Mouse (Mus musculus): Measurements from ENCODE around the gene Clrn1. TPM values are rescaled to one million over a fixed set of nuclear protein-coding genes. Genes with fewer than 3 reads are reported as not detected.

The Clrn1 gene
- 0.68 and 1.4 TPM in 2 replicates for polyA plus RNA-seq (2016; fragmentation: Nextera tagmentation; extraction: Ambion mirVana)

- Histone ChIP-seq H3K9ac (no peak within 1 kb of the TSS), H3K9me3 (no peaks in the 10 kb centered on the region), H3K4me2 (replicated peaks) (no peak within 1 kb of the TSS), H3K27ac (no peak within 1 kb of the TSS), H3K27me3 (replicated peaks) (0 out of 2 replicates have a peak, but pooled peaks cover 4% of the 10 kb centered on the region), H3K4me1 (peaks cover 12% of the 10 kb centered on the region; the same call in 1 of the 2 replicates), H3K4me3 (no peak within 1 kb of the TSS), H3K36me3 (no peaks in the 10 kb centered on the region)
- no peak for ATAC-seq (ENCODE audit: low FRiP score, low read depth)
- WGBS = 64% methylated on average over 20 of the region's 20 CpGs
These were observed at the start of gene Clrn1 for GRCm38 (mm10) chr3:58884801-58885573. Gene Clrn1 (minus strand): TSS chr3:58885340.

DNA sequence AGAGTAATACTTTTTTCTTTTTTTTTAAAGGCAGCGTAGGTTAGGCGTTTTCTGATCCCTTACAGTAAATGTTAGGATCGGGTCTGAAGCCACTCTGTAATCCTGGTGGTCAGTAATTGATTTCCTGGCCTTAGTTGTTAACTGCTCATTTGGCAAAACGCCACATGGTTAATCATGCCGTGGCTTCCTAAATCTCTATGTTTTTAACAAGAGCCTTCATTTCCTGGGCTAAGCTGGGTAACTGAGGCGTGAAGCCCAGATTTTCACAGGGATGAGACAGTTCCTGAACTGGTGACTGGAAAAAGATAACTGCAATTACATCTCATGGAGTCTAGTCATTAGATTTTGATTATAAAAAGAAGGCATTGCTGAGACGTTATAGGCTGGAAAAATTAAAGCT, 38.9 kb upstream of the Clrn1 start:
- H3K9ac ChIP-seq = no peak overlapping the region
- ATAC-seq (ENCODE audit: low FRiP score, low read depth) = no peak
- no peak overlapping the region for H3K27ac ChIP-seq
- H3K4me3 ChIP-seq = no peak overlapping the region
- 0 out of 2 replicates have a peak, but pooled peaks cover 5% of the 10 kb centered on the region for H3K9me3 ChIP-seq
- 68% methylated on average over 7 of the region's 7 CpGs for WGBS
- H3K36me3 ChIP-seq = no peaks in the 10 kb centered on the region
- H3K27me3 ChIP-seq (replicated peaks) = no peaks in the 10 kb centered on the region
- no peak overlapping the region for H3K4me2 ChIP-seq (replicated peaks)
- H3K4me1 ChIP-seq = no peaks in the 10 kb centered on the region

DNA sequence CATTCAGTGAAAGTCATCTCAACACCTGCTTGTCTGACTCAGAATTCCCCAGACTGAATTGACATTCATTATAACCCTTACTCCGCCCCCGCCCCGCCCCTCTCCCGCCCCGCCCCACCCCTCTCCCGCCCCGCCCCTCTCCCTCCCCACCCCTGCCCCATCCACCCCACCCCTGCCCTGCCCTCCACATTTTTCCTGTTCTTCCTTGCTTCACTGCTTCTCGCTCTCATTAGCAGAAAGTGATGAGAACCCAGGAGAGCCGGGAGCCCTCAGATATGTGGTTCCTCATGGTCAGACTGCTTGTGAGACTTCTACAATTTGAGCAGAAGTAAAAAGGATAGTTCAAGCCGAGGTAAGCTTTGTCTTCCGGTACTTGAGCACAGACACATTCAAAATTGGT, 38.0 kb upstream of the Clrn1 start:
- 69% methylated on average over 8 of the region's 11 CpGs for WGBS
- H3K9ac ChIP-seq = no peak overlapping the region
- ATAC-seq (ENCODE audit: low FRiP score, low read depth) = 0 out of 2 replicates have a peak, but pooled peaks have one; percentile 17
- H3K36me3 ChIP-seq = no peaks in the 10 kb centered on the region
- no peak overlapping the region for H3K4me3 ChIP-seq
- H3K27me3 ChIP-seq (replicated peaks) = no peaks in the 10 kb centered on the region
- H3K4me1 ChIP-seq = no peaks in the 10 kb centered on the region
- 0 out of 2 replicates have a peak, but pooled peaks cover 5% of the 10 kb centered on the region for H3K9me3 ChIP-seq
- H3K4me2 ChIP-seq (replicated peaks) = no peak overlapping the region
- no peak overlapping the region for H3K27ac ChIP-seq

GRCm38 (mm10) chr3:58922636-58923035, 37.5 kb upstream of the Clrn1 start:
- Histone ChIP-seq H3K9ac (no peak overlapping the region), H3K4me3 (no peak overlapping the region), H3K27ac (no peak overlapping the region), H3K27me3 (replicated peaks) (no peaks in the 10 kb centered on the region), H3K9me3 (0 out of 2 replicates have a peak, but pooled peaks cover 5% of the 10 kb centered on the region), H3K36me3 (no peaks in the 10 kb centered on the region), H3K4me1 (no peaks in the 10 kb centered on the region), H3K4me2 (replicated peaks) (no peak overlapping the region)
- ATAC-seq (ENCODE audit: low FRiP score, low read depth) = 0 out of 2 replicates have a peak, but pooled peaks have one; percentile 25
- WGBS = 78% methylated on average over 7 of the region's 7 CpGs

- no peak overlapping the region for H3K4me3 ChIP-seq
- H3K9ac ChIP-seq = no peak overlapping the region
- no peak overlapping the region for H3K4me2 ChIP-seq (replicated peaks)
- no peaks in the 10 kb centered on the region for H3K27me3 ChIP-seq (replicated peaks)
- WGBS = 72% methylated on average over 5 of the region's 5 CpGs
- no peaks in the 10 kb centered on the region for H3K4me1 ChIP-seq
- no peaks in the 10 kb centered on the region for H3K36me3 ChIP-seq
- 0 out of 2 replicates have a peak, but pooled peaks cover 5% of the 10 kb centered on the region for H3K9me3 ChIP-seq
- no peak overlapping the region for H3K27ac ChIP-seq
- ATAC-seq (ENCODE audit: low FRiP score, low read depth) = no peak
These were observed 36.2 kb upstream of the Clrn1 start for GRCm38 (mm10) chr3:58921316-58921715.

- Histone ChIP-seq H3K4me3 (no peak overlapping the region), H3K27me3 (replicated peaks) (no peaks in the 10 kb centered on the region), H3K27ac (no peak overlapping the region), H3K4me1 (no peaks in the 10 kb centered on the region), H3K9me3 (no peaks in the 10 kb centered on the region), H3K4me2 (replicated peaks) (no peak overlapping the region), H3K36me3 (no peaks in the 10 kb centered on the region), H3K9ac (no peak overlapping the region)
- ATAC-seq (ENCODE audit: low FRiP score, low read depth) = no peak
- WGBS = 94% methylated on average over 2 of the region's 2 CpGs
These were observed 19.5 kb upstream of the Clrn1 start for GRCm38 (mm10) chr3:58904656-58905055.

GRCm38 (mm10) chr3:58902051-58902758, 17.1 kb upstream of the Clrn1 start:
- Histone ChIP-seq H3K27ac (no peak overlapping the region), H3K27me3 (replicated peaks) (no peaks in the 10 kb centered on the region), H3K9me3 (no peaks in the 10 kb centered on the region), H3K4me2 (replicated peaks) (no peak overlapping the region), H3K4me3 (no peak overlapping the region), H3K9ac (no peak overlapping the region), H3K36me3 (no peaks in the 10 kb centered on the region), H3K4me1 (no peaks in the 10 kb centered on the region)
- no peak for ATAC-seq (ENCODE audit: low FRiP score, low read depth)
- 89% methylated on average over 13 of the region's 13 CpGs for WGBS

GRCm38 (mm10) chr3:58895131-58895530, 10.0 kb upstream of the Clrn1 start:
- H3K27me3 ChIP-seq (replicated peaks) = no peaks in the 10 kb centered on the region
- no peaks in the 10 kb centered on the region for H3K36me3 ChIP-seq
- no peak overlapping the region for H3K4me3 ChIP-seq
- 94% methylated on average over 5 of the region's 5 CpGs for WGBS
- H3K4me1 ChIP-seq = no peaks in the 10 kb centered on the region
- no peak for ATAC-seq (ENCODE audit: low FRiP score, low read depth)
- H3K4me2 ChIP-seq (replicated peaks) = no peak overlapping the region
- no peaks in the 10 kb centered on the region for H3K9me3 ChIP-seq
- H3K27ac ChIP-seq = no peak overlapping the region
- H3K9ac ChIP-seq = no peak overlapping the region

DNA sequence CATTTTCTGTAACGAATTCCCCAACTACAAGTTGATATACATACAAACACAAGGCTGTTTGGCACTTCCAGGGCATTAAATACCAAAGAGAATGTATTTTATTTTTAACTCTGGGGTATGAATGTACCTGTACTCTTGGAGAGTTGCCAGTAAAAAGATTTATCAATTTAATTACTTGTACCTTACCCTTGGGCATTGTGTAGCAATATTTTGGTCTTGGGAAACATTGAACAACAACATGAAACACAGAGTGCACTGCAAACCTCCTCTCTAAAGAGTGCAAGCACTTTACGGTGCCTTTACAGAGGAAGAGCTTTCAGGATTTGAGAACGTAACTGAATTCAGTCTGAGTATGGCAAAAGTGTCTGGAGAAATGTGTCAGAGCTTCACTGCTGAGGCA, 9.4 kb upstream of the Clrn1 start:
- H3K4me2 ChIP-seq (replicated peaks) = no peak overlapping the region
- H3K27me3 ChIP-seq (replicated peaks) = no peaks in the 10 kb centered on the region
- ATAC-seq (ENCODE audit: low FRiP score, low read depth) = no peak
- 81% methylated on average over 3 of the region's 3 CpGs for WGBS
- H3K36me3 ChIP-seq = no peaks in the 10 kb centered on the region
- H3K4me1 ChIP-seq = no peaks in the 10 kb centered on the region
- no peak overlapping the region for H3K4me3 ChIP-seq
- no peak overlapping the region for H3K27ac ChIP-seq
- no peaks in the 10 kb centered on the region for H3K9me3 ChIP-seq
- H3K9ac ChIP-seq = no peak overlapping the region

DNA sequence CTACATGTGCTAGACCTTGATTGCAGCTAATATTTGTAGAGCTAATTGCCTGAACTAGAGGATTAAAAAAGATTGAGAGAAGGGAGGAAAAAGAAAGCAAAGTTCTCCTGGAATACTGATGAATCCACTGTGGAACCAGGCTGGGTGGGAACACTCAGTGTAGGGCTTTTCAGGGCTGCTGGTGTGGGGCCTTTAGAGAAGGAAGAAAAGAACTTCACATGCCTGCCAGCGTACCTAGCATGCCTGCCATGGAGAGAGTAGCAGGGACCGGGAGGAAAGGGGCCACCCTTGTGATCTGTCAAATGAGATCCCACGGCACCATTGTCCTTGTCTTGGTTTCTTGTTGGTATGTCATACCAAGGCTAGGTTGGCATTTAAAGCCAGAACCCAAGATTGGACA, 4.5 kb upstream of the Clrn1 start:
- H3K27ac ChIP-seq = no peak overlapping the region
- 65% methylated on average over 3 of the region's 3 CpGs for WGBS
- H3K4me3 ChIP-seq = no peak overlapping the region
- H3K27me3 ChIP-seq (replicated peaks) = 0 out of 2 replicates have a peak, but pooled peaks cover 4% of the 10 kb centered on the region
- ATAC-seq (ENCODE audit: low FRiP score, low read depth) = no peak
- H3K9ac ChIP-seq = no peak overlapping the region
- 0 out of 2 replicates have a peak, but pooled peaks cover 4% of the 10 kb centered on the region for H3K4me1 ChIP-seq
- no peak overlapping the region for H3K4me2 ChIP-seq (replicated peaks)
- H3K9me3 ChIP-seq = no peaks in the 10 kb centered on the region
- H3K36me3 ChIP-seq = no peaks in the 10 kb centered on the region

- no peaks in the 10 kb centered on the region for H3K9me3 ChIP-seq
- 73% methylated on average over 7 of the region's 7 CpGs for WGBS
- 0 out of 2 replicates have a peak, but pooled peaks cover 4% of the 10 kb centered on the region for H3K27me3 ChIP-seq (replicated peaks)
- H3K4me1 ChIP-seq = 0 out of 2 replicates have a peak, but pooled peaks cover 5% of the 10 kb centered on the region
- H3K36me3 ChIP-seq = no peaks in the 10 kb centered on the region
- H3K27ac ChIP-seq = no peak overlapping the region
- no peak for ATAC-seq (ENCODE audit: low FRiP score, low read depth)
- H3K4me3 ChIP-seq = no peak overlapping the region
- H3K9ac ChIP-seq = no peak overlapping the region
- no peak overlapping the region for H3K4me2 ChIP-seq (replicated peaks)
These were observed 3.1 kb upstream of the Clrn1 start for GRCm38 (mm10) chr3:58888131-58888715.

GRCm38 (mm10) chr3:58887719-58888118, 2.6 kb upstream of the Clrn1 start:
- Histone ChIP-seq H3K27me3 (replicated peaks) (0 out of 2 replicates have a peak, but pooled peaks cover 4% of the 10 kb centered on the region), H3K4me1 (peaks cover 10% of the 10 kb centered on the region; the same call in 1 of the 2 replicates), H3K4me2 (replicated peaks) (no peak overlapping the region), H3K4me3 (no peak overlapping the region), H3K9ac (no peak overlapping the region), H3K9me3 (no peaks in the 10 kb centered on the region), H3K36me3 (no peaks in the 10 kb centered on the region), H3K27ac (no peak overlapping the region)
- 90% methylated on average over 10 of the region's 10 CpGs for WGBS
- ATAC-seq (ENCODE audit: low FRiP score, low read depth) = no peak
